Mouse (Mus musculus) heart, postnatal 14 days (tissue): ENCODE results near the gene Nat8f3. TPM values are rescaled to one million over a fixed set of nuclear protein-coding genes. Genes with fewer than 3 reads are reported as not detected.
"Not testable (repeated sequence)": the region's sequence is repeated elsewhere in the genome, so short reads cannot be mapped to it uniquely, and the experiment has no call there.

Experiments
- DNase-seq, 2 experiments: peaks; one replicate each; pipeline ENCODE4 v3.0.0; 2021 to 2022
- intact Hi-C: fragments of 180-260 bp; cut with DNase I; formaldehyde crosslinking; loops from one replicate; pipeline ENCODE4 v1.15.1; 2025
- long read RNA-seq, 2 experiments: library from polyadenylated mRNA; stranded (forward); transcript quantifications; one replicate each; pipeline ENCODE4 v2.0.0; 2021
- microRNA-seq, 2 experiments: library from miRNA; unstranded; fragments of <30 nt; microRNA quantifications; one replicate each; pipeline ENCODE4 v1.2.0; 2021 to 2022
- total RNA-seq, 2 experiments: library from RNA; stranded (reverse); gene quantifications; 2 replicates each; pipeline ENCODE4 v1.2.3; 2021

Gene Nat8f3
- total RNA-seq = under 1 TPM in 1 of 2 experiments, not detected in 1; 0.12 TPM
- long read RNA-seq, experiment 1 = 0 reads
- long read RNA-seq, experiment 2 = 0 reads

DNA sequence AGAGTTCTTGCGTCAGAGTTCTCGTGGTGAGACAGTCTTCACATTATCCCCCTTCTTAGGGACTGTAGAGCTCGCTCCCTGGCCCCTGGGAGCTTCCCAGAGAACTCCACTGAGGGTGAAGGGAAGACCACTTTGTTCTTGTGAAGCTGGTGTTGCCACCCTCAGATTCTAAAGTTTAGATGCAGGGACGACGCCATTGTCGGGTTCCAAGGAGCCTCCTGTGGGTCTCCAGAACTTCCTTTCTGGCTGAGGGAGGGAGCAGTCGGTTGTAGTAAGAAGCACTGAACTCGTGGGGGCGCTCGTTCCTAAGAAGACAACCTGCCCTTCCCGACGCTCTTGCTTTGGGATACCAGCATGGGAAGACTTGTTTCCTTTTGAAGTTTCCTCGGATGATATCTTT is at the start of gene Nat8f3:
TSS of gene Nat8f3 (minus strand) at position 223 of the 400 bp plus-strand sequence.
- intact Hi-C loops = not testable (repeated sequence)
- peak; percentile 40 to 44 for DNase-seq

DNA sequence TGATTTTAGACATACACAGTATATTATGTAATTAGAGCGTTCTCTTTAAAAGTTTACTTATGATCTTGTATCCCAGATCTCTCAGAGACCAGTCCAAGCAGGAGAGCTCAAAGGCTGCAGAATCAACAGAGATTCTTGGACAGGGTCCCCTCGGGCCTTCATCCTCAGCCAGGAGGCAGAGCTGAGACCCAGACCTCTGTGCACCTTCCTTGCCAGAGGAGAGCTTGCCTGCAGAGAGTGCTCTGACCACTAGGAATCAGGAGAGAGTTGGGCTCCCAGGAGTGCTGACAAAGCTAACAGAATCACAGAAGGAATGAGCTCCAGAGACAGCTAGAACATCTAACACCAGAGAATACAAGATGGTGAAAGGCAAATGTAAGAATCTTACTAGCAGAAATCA is 47.8 kb upstream of the Nat8f3 start:
- intact Hi-C loops = no loop called here
- no peak for DNase-seq

DNA sequence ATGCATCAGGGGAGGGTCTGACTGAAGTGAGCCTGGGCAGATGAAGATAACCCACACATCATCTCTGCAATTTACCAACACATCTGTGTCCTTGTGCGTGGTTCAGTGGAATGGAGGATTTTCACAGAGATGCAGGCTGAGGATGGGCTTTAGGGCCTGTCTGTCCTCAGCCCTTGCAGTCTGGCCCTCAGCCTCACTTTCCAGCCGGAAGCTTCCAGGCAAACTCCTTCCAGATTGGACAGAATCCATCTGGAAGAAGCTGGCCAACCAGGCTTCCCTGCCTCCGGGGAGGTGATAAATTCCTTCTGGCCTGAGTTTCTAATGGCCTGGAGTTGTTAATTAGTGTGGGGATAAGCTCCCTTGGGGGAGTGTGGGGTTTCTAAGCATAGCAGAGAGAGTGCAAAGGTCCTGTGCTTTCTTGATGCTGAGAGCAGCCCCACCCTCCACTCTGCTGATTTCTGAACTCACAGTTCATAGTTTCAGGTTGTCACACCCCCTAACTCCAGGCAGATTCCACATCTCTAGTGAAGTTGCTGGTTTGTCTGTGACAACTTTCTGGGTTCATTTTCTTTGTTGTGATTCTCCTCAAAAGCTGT is 45.5 kb upstream of the Nat8f3 start:
- DNase-seq, intact Hi-C loops: not testable (repeated sequence)

DNA sequence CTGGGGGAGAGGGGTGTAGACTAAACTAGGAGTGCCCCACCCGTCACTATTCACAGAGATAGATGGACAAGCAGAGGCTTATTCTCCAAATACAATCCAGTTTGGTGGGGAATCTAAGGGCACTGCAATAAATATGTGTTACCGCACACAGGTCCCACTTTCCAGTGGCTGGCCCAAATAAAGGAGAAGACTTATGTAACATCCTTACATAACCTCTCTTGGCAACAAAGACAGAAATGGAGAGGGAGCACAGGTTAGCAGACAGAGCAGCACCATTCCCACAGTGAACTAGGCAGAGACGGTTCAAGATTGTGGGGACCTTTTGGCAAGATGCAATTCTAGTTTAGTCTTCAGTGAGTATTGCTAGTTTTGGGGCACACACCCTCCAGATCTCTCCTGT is 45.0 kb upstream of the Nat8f3 start:
- DNase-seq, intact Hi-C loops: not testable (repeated sequence)

DNA sequence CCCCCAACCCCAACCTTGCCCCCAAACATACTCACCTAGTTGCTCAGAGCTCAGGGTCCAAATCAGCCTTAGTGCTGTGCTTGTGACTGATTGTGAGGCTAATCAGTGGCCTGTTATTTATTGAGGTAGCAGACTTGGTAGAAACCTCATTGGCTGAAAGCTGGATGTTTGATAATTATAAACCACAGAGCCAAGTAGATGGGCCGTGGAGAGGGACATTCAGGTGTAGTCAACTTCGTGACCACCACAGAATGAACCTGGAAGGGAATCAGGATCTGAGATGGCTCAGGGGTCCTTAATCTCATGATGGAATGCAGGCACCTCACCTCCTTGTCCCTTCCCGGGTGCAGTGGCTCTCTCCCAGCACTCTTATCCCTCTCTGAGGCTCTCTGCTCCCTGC is 44.2 kb upstream of the Nat8f3 start:
- DNase-seq, intact Hi-C loops: not testable (repeated sequence)

DNA sequence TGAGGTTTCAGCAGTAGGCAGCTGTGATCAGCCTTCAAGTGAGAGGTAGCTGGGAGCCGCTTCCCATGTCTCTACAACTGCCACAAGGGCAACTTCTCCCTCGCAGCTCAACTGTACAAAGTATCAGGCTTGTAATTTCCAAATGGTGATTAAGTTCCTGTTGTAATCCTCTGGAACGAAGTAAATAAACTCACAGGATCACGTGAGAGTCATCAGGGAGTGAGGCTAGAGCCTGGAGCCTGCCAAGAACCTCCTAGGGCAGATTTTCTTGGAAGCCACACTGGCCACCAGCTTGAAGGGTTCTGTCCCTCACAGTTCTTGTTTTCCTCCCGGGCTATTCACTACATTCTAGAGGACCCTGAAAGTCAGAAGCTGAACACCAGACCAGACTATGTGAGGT is 37.6 kb upstream of the Nat8f3 start:
- peak; percentile 13 to 14 for DNase-seq
- intact Hi-C loops = not testable (repeated sequence)

DNA sequence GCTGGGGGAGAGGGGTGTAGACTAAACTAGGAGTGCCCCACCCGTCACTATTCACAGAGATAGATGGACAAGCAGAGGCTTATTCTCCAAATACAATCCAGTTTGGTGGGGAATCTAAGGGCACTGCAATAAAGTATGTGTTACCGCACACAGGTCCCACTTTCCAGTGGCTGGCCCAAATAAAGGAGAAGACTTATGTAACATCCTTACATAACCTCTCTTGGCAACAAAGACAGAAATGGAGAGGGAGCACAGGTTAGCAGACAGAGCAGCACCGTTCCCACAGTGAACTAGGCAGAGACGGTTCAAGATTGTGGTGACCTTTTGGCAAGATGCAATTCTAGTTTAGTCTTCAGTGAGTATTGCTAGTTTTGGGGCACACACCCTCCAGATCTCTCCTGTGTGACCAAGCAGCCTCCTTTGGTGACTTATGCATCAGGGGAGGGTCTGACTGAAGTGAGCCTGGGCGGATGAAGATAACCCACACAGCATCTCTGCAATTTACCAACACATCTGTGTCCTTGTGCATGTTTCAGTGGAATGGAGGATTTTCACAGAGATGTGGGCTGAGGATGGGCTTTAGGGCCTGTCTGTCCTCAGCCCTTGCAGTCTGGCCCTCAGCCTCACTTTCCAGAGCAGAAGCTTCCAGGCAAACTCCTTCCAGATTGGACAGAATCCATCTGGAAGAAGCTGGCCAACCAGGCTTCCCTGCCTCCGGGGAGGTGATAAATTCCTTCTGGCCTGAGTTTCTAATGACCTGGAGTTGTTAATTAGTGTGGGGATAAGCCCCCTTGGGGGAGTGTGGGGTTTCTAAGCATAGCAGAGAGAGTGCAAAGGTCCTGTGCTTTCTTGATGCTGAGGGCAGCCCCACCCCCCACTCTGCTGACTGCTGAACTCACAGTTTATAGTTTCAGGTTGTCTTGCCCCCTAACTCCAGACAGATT is 2.2 kb downstream of the Nat8f3 start:
- intact Hi-C loops, DNase-seq: not testable (repeated sequence)

DNA sequence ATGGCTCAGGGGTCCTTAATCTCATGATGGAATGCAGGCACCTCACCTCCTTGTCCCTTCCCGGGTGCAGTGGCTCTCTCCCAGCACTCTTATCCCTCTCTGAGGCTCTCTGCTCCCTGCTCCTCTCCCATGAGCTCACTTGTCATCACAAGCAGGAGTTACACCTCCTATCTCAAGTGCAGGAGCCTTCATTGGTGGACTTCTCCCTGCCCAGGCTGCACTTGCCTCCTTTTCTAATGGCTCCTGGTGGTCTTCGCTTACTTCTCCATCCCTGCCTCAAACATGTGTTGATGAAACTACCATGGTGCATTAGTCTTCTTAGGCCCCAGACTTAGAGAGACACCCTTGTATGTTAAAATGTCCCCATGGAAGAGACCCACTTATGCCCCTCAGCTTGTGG is 2.9 kb downstream of the Nat8f3 start:
- intact Hi-C loops, DNase-seq: not testable (repeated sequence)

DNA sequence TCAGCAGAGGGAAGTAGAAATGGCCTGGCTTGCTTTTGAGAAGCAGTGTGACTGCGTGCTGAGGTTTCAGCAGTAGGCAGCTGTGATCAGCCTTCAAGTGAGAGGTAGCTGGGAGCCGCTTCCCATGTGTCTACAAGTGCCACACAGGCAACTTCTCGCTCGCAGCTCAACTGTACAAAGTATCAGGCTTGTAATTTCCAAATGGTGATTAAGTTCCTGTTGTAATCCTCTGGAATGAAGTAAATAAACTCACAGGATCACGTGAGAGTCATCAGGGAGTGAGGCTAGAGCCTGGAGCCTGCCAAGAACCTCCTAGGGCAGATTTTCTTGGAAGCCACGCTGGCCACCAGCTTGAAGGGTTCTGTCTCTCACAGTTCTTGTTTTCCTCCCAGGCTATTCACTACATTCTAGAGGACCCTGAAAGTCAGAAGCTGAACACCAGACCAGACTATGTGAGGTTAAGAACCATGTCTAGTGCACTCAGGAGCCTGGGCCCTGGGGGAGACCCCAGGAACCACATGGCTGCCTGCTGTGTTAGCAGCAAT is 9.8 kb downstream of the Nat8f3 start:
- DNase-seq = peak in 1 of 2 experiments; percentile 6

DNA sequence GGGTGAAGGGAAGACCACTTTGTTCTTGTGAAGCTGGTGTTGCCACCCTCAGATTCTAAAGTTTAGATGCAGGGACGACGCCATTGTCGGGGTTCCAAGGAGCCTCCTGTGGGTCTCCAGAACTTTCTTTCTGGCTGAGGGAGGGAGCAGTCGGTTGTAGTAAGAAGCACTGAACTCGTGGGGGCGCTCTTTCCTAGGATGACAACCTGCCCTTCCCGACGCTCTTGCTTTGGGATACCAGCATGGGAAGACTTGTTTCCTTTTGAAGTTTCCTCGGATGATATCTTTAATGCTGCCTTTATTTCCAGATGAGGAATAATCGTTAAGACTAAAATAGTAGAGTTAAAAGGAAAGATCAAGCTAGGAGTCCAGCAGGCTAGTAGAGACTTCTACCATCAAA is 52.4 kb downstream of the Nat8f3 start, which contains the start of gene Nat8f7:
TSS of gene Nat8f7 (minus strand) at position 101 of the 400 bp plus-strand sequence.
- DNase-seq, intact Hi-C loops: not testable (repeated sequence)

More for the DNA sequence above, 9.8 kb downstream of the Nat8f3 start:
- intact Hi-C loops = not testable (repeated sequence)

DNA sequence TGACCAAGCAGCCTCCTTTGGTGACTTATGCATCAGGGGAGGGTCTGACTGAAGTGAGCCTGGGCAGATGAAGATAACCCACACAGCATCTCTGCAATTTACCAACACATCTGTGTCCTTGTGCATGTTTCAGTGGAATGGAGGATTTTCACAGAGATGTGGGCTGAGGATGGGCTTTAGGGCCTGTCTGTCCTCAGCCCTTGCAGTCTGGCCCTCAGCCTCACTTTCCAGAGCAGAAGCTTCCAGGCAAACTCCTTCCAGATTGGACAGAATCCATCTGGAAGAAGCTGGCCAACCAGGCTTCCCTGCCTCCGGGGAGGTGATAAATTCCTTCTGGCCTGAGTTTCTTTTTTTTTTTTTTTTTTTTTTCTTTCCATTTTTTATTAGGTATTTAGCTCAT is 55.9 kb downstream of the Nat8f3 start:
- DNase-seq, intact Hi-C loops: not testable (repeated sequence)

DNA sequence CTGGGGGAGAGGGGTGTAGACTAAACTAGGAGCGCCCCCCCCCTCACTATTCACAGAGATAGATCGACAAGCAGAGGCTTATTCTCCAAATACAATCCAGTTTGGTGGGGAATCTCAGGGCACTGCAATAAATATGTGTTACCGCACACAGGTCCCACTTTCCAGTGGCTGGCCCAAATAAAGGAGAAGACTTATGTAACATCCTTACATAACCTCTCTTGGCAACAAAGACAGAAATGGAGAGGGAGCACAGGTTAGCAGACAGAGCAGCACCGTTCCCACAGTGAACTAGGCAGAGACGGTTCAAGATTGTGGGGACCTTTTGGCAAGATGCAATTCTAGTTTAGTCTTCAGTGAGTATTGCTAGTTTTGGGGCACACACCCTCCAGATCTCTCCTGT is 56.3 kb downstream of the Nat8f3 start:
- intact Hi-C loops, DNase-seq: not testable (repeated sequence)

DNA sequence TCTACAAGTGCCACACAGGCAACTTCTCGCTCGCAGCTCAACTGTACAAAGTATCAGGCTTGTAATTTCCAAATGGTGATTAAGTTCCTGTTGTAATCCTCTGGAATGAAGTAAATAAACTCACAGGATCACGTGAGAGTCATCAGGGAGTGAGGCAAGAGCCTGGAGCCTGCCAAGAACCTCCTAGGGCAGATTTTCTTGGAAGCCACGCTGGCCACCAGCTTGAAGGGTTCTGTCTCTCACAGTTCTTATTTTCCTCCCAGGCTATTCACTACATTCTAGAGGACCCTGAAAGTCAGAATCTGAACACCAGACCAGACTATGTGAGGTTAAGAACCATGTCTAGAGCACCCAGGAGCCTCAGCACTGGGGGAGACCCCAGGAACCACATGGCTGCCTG is 63.6 kb downstream of the Nat8f3 start:
- peak; percentile 32 for DNase-seq
- intact Hi-C loops = not testable (repeated sequence)

Small RNA genes within 50 kb of the gene (microRNA-seq; reads per million reads assigned to microRNA genes)
- gene Gm27317 = 0 reads per million in 2 experiments
- 0 reads per million in 2 experiments for gene Mir6375

Other genes starting within 250 kb of the Nat8f3 start
- 1 to 10 TPM; 2.4 to 2.6 TPM for gene Alms1, start 178.2 kb downstream of the Nat8f3 start, total RNA-seq
- gene Nat8f7, start 52.5 kb downstream of the Nat8f3 start, total RNA-seq = not detected
- not detected for gene Nat8f6, start 55.2 kb upstream of the Nat8f3 start, total RNA-seq
- not detected for gene Nat8f5, start 55.2 kb upstream of the Nat8f3 start, total RNA-seq
- not detected for gene Nat8, start 66.3 kb upstream of the Nat8f3 start, total RNA-seq
- gene Nat8f2, start 103.4 kb upstream of the Nat8f3 start, total RNA-seq = not detected
- gene Nat8f4, start 139.1 kb upstream of the Nat8f3 start, total RNA-seq = under 1 TPM; 0.76 to 0.79 TPM
- gene Tprkb, start 146.1 kb upstream of the Nat8f3 start, total RNA-seq = 10 to 100 TPM; 10.2 TPM
- 1 to 10 TPM; 1.9 to 2.5 TPM for gene Nat8f1, start 149.9 kb upstream of the Nat8f3 start, total RNA-seq
- 10 to 100 TPM; 63.3 to 64.3 TPM for gene Dusp11, start 195.9 kb upstream of the Nat8f3 start, total RNA-seq